Mouse (Mus musculus) kidney, postnatal 4 days (tissue): ENCODE measurements around the gene Adamtsl3.

ENCODE experiments used
- DNase-seq, 2 experiments: peaks; one replicate each; pipeline ENCODE4 v3.0.0; 2021; ENCODE audit warnings: mixed read lengths in 2 of 2

Gene Adamtsl3

DNA sequence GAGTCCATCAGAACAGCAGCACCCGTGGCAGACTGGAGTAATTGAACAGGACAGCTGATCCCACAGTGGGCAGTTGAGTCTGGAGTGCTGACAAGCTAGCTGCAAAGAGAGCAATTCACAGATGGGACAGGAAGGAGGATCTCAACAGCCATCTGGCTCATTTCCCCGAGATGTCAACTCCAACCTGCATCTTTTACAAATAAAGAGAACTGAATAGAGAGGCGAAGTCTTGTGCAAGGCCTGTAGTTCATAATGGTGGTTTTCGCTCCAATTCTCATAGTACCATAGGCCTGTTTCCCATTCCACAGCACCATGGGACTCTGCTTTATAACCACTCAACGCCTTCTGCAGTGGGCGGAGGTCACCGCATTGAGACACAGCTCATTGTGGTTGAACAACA is 195.9 kb downstream of the Adamtsl3 start:
- DNase-seq: no peak

- peak; percentile 13 to 24 for DNase-seq
Observed at GRCm38 (mm10) chr7:82533188-82533587, 197.7 kb downstream of the Adamtsl3 start.

- DNase-seq: peak; percentile 84 to 88
Observed at GRCm38 (mm10) chr7:82533747-82534504, 198.4 kb downstream of the Adamtsl3 start.

DNA sequence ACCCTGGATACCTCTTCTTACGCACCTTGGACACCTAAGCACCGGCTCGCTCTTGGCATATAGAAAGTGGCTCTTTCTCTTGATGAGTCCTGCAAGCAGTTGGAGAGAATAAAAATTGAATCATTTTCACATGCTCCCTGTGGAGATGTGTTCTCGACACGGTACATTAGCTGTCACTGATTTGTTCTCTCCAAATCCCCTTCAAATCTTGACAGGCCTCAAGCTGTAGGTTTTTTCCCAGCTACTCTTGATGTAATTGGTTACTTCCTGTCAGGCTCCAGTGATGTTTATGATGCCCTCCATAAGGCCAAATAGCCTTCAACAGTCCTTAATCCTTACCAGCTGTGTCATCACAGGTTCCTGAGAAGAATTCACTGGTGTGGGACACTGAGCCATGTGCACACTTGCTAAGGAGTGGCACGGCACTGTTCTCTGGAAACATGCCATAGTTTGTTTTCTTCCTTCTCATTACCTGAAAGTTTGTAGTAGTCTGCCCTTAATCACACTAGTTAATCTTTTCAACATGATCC is 209.0 kb downstream of the Adamtsl3 start:
- no peak for DNase-seq

GRCm38 (mm10) chr7:82552005-82552404 is 216.5 kb downstream of the Adamtsl3 start:
- no peak for DNase-seq

DNA sequence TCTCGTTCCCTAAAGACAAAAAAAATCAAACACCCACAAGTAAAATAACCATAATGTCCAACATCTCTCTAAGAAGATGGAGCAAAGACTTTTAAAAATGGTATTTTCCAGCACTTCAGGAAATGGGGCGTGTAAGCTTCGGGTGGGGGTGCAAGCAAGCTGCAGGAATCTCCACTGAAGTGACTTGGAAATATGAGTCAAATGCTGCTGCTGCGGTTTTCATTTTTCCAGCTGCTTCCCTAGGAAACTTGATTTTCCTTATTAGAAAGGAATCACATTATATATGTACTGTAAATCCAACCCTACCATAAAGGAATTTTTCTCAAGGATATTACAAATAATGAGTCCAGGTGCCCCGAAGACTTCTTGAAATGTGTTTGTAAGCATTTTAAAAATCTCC is 220.3 kb downstream of the Adamtsl3 start:
- DNase-seq: no peak

DNA sequence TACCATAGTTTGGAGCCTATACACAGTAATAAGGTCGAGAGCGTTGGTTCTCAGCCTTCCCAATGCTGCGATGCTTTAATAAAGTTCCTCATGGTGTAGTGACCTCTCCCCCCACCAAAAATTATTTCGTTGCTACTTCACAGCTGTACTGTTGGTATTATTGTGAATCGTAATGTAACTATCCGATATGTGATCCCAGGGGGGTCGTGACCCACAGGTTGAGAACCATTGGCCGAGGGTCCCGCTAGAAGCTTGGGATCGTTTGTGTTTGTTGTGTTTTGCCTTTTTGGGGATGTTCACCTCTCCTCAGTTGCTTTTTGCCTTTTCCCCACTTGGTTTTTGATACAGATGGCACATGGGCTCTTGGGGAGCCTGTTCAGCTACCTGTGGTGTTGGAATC is 220.9 kb downstream of the Adamtsl3 start:
- DNase-seq: no peak

GRCm38 (mm10) chr7:82557111-82557510 is 221.6 kb downstream of the Adamtsl3 start:
- no peak for DNase-seq

DNA sequence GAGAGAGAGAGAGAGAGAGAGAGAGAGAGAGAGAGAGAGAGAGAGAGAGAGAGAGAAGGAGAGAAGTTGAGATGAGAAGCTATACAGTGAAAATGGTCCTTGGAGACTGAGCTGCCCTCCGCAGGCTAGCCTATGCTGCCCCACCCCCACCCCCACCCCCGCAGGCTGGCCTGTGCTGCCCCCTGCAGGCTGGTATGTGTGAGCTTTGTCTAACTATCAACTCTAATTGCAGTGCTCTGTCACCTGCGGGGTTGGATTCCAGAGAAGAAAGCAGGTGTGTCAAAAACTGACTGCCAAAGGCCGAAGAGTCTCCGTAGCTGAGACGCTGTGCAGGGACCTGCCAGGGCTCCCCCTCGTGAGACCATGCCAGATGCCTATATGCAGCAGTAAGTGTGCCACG is 231.2 kb downstream of the Adamtsl3 start:
- DNase-seq: no peak

DNA sequence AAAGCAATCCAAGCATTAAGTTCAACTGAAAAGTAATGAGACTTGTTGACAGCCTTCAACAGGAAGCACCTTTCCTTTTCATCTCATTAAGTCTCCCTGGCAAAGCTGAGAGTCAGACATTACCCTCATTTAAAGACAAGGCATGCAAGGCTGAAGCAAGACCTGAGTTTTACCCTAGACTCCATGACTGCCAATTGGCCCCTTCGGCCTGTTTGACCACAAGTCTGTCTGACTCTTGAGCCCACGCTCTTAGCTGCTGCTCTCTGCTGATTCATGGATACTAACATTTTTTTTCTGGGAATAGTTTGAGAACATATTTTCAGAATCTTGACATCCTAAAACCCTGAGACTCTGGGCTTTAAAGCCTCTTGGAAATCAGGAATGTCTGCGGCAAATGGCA is 232.3 kb downstream of the Adamtsl3 start:
- DNase-seq: no peak

DNA sequence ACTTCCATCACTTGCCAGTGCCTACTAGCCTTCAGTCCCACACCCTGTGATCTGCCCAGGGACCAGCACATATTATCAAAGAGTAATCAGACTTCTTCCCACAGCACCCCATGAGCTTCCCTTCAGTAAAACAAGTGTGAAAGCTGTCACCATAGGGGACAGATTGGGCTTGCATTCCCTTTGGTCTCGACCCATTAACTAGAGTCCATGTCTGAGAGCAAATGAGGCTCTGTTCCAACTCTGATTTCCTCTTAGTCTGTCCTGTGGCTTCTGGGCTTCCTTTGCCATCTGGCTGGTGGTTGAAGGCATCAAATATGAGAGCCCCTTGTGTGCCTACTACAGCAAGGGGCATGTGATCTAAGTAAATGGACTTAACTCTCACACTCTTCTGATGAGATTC is 237.5 kb downstream of the Adamtsl3 start:
- DNase-seq: no peak

GRCm38 (mm10) chr7:82580007-82580406 is 244.5 kb downstream of the Adamtsl3 start:
- no peak for DNase-seq

DNA sequence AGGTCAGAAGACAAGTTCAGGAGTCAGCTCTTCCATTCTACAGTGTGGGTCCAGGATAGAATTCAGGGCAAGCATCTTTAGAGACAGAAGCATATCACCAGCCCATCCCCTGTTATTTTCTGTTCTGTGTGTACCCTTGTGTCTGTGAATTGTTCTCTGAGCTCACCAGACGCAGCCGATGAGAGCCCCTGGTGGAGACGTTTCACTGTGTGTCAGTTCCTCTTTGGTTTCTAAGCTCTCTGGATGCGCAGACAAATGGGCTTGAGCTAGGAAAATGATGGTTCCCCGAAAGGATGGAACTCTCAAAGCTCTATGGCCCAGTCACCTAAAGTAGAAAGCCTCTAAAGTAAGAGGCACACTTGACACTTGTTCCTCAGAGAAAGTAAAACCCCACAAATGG is 246.3 kb downstream of the Adamtsl3 start:
- DNase-seq: no peak

DNA sequence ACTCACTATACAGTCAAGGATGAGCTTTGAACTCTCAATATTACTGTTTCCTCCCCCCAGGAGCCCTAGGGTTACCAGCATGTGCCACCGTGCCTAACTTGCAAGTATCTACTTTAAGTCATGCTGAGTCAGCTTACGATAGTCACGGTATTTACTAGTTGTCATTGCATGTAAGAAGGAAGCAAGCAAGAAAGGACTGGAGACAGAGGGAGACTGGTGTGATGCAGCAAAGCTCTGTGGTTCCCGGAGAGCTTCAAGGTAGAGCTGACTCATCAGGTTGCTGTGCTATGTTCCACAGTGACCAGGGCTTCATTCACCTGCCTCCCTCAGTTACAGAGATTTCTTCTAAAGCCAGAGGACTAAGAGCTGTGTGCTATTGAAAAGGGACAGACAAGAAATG is 247.0 kb downstream of the Adamtsl3 start:
- no peak for DNase-seq

DNA sequence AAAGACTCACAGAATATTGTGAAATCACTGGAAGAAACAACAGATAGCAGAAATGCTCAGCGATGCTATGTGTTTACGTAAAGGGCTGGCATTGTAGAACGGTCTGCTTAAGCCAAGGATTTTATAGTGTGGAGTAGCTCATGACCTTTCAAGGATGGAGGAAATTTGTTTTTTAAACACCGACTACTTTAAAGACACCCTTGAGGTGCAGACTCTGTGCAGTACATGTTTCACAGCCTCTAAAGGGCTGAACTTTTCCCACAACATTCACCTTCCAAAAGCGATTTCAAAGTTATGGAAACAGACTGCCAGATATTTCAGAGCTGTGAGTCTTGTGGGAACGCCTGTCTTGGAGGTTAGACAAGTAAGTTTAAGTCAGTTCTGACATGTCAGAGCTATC is 255.4 kb downstream of the Adamtsl3 start:
- DNase-seq: no peak

DNA sequence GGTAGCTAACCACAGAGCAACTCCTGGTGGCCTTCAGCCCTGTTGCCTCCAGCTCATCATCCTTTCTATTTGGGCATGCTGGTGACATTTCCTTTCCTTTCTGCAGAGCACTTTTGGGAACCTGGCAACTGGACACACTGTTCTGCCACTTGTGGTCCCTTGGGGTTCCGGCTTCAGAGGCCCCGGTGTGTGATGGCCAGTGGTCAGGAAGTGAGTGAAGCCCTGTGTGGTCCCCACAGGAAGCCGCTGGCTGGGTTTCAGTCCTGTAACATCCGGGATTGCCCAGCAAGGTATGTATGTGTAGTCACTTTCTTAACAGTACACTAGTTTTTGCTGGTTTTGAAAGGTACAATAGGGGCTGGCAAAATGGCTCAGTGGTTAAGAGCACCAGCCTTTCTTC is 266.5 kb downstream of the Adamtsl3 start:
- DNase-seq: no peak

- DNase-seq: no peak
Observed at GRCm38 (mm10) chr7:82605425-82605824, 269.9 kb downstream of the Adamtsl3 start.

DNA sequence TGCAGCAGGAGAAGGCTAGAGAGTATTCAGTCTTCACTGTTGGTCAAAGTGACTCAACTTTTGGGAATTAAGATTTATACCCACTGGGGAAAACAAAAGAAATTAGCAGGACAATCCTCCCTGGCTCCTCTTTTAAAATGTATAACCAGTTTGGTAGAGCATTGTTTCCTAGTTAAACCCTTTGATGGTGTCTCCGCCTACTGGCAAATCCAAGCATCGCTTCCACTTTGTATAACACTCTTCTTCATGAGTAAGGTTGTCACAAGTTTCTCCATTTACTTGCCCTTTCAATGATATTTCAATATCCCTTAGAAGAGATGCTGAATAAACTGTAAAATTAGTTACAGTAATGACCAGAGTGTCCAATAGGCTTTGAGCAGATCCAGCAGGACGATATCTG is 274.1 kb downstream of the Adamtsl3 start:
- peak; percentile 50 to 55 for DNase-seq

DNA sequence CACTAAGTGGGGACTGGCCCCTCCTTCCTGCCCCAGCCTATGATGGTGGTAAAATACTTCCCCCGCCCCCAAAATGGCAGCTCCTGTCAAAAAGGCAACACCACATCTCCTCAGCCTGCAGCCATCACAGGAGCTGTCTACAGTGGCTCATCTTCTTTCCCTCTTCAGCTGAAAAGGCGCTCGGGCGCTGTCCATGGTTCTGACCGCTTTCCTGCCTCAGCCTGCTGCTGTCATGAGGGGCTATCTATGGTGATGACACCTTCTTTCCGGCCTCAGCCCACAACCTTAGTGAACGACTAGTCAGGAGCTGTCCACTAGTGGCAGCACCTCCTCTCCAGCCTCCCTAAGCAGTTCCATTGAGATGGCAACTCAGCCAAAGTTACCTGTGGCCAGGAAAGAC is 289.8 kb downstream of the Adamtsl3 start:
- peak; percentile 87 to 89 for DNase-seq

DNA sequence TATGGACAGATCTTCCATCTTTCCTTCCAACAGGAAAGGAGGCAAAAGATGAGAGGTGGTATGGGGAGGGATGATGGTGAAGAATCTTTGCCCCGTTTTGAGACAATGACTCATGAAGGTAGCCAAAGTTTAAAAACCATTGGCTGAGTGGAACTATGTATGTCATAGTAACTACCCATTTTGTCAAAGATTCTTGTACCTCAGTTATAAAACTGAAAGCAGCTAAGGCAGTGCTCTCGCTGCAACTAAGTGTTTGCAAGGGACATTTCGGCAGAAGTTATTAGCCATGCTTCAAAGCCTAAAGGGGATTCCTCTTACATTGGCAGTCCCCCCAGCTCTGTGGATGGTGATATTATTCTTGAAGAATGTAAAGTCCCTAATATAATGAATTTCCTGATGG is 311.7 kb downstream of the Adamtsl3 start:
- DNase-seq: no peak

GRCm38 (mm10) chr7:82647909-82648308 is 312.4 kb downstream of the Adamtsl3 start:
- DNase-seq: no peak

DNA sequence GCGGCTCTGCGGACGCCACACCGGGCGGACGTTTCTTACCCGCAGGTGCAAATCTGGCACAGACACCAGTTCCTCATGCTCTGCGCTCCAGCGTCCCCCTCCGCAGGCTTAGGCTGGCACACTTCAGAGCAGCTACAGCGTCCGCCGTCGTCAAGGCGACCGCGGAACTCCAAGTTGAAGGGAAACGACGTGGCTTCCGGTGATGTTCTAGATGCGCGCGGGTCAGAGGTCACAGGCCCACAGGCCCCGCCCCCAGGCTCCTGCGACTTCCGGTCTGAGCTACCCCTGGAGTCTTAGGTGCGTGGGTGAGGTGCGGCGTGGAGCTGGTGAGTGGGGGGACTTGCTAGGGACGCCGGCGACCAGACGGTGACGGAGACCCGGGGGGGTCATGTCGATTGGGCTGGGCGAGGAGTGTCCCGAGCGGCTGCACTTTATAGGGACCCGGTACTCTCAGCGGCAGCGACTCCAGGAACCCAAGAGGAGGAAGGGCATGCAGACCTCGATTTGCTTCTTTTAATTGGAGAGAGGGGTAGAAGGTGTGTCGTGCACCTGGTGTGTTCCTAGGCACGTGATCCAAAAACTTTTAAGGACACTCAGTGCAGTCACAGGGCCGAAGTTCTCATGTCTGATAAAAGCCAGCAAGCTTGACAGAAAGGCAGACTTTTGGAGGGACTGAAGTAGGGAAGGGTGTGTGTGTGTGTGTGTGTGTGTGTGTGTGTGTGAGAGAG is 313.0 kb downstream of the Adamtsl3 start, which contains the start of the genes Saxo2 and Efl1:
Gene Saxo2, minus strand, starts transcription at position 176 of the 728 bp plus-strand sequence.
Gene Efl1, plus strand, starts transcription at position 262 of the 728 bp plus-strand sequence.
- peak; percentile 97 to 98 for DNase-seq

DNA sequence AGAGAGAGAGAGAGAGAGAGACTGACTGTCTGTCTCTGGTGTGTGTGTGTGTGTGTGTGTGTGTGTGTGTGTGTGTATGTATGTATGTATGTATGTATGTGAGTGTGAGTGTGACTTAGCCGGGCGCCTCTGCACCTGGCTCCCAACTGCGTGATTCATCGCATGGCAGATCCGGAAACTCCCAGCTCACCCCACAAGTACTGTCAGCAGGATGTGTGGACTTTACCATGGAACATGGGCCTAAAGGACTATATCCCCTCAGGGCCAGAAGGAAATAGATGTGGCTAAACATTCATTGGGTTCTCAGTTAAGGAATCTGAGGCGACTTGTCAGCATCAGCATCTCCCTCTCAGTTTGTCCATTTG is 313.6 kb downstream of the Adamtsl3 start:
- DNase-seq: peak; percentile 7 to 27
